Mouse (Mus musculus): ENCODE data around the gene Klhl29. TPM values are rescaled to one million over a fixed set of nuclear protein-coding genes. Genes with fewer than 3 reads are reported as not detected.

Klhl29 gene
- polyA plus RNA-seq, 1 experiment from 2014 or later, result 2.9 TPM

DNA sequence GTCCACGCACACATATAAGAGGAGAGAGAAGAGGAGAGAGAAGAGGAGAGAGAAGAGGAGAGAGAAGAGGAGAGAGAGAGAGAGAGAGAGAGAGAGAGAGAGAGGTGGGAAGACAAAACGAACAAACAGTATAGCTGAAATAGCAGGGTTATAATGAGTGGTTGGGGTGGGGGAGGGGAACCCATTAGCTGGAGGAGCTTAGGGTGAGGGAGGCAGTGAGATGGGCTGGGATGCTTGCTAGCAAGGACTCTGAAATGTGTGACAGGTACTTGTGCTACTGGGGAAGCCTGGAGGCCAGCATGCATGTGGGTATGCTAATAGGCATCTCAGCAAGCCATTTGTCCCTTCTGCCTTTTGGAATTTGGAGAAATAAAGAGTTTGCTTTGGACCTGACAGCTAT is 122.9 kb downstream of the Klhl29 start:
- H3K27me3 ChIP-seq (ENCODE audit: control insufficient read depth, insufficient read depth, low read length), result no peaks in the 10 kb centered on the region
- H3K4me1 ChIP-seq (ENCODE audit: control insufficient read depth, insufficient read depth, low read length), result peaks cover 7% of the 10 kb centered on the region; the same call in 1 of the 2 replicates
- no peak overlapping the region for H3K4me2 ChIP-seq (ENCODE audit: low read depth, severe bottlenecking)
- DNase-seq (ENCODE audit: low spot score) (no peak), ATAC-seq (ENCODE audit: insufficient number of reproducible peaks, low FRiP score, low TSS enrichment, low read depth) (no peak)
- H3K36me3 ChIP-seq (ENCODE audit: control insufficient read depth, insufficient read depth, low read length), result no peaks in the 10 kb centered on the region
- H3K9me3 ChIP-seq (ENCODE audit: control insufficient read depth, low read length), result no peaks in the 10 kb centered on the region
- 62% methylated on average over 2 of the region's 2 CpGs for WGBS
- no peak overlapping the region for H3K27ac ChIP-seq (replicated peaks; ENCODE audit: low read depth, low read length)
- H3K9ac ChIP-seq (ENCODE audit: low read length), result no peak overlapping the region
- H3K4me3 ChIP-seq (ENCODE audit: low read depth, low read length), result no peak overlapping the region

- DNase-seq (ENCODE audit: low spot score) (no peak), ATAC-seq (ENCODE audit: insufficient number of reproducible peaks, low FRiP score, low TSS enrichment, low read depth) (no peak)
- WGBS, result 44% methylated on average over 7 of the region's 7 CpGs
- Histone ChIP-seq H3K27me3 (ENCODE audit: control insufficient read depth, insufficient read depth, low read length) (no peaks in the 10 kb centered on the region), H3K9ac (ENCODE audit: low read length) (no peak overlapping the region), H3K27ac (replicated peaks; ENCODE audit: low read depth, low read length) (no peak overlapping the region), H3K9me3 (ENCODE audit: control insufficient read depth, low read length) (no peaks in the 10 kb centered on the region), H3K4me1 (ENCODE audit: control insufficient read depth, insufficient read depth, low read length) (peaks cover 9% of the 10 kb centered on the region; the same call in 1 of the 2 replicates), H3K36me3 (ENCODE audit: control insufficient read depth, insufficient read depth, low read length) (no peaks in the 10 kb centered on the region), H3K4me2 (ENCODE audit: low read depth, severe bottlenecking) (no peak overlapping the region), H3K4me3 (ENCODE audit: low read depth, low read length) (no peak overlapping the region)
These were observed 125.4 kb downstream of the Klhl29 start for GRCm38 (mm10) chr12:5250042-5250441.

DNA sequence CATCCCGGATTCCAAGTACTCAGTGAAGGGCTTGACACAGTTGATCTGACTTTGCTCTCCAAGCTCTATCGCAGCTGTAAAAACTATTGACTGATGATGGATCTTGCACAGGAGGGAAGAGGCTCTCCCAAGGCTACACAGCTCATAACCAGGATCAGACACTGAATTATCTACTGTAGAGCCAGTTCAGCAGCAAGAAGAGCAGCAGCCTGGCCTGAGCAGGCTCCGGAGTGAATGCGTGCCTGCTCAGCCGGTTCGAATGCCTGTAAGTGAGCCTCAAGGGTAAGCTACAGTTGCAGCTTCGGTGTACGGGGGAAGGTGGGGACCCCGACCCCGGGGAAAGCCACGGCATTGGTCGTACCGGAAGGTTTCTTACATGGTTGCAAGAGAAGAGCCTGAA is 126.4 kb downstream of the Klhl29 start:
- ATAC-seq (ENCODE audit: insufficient number of reproducible peaks, low FRiP score, low TSS enrichment, low read depth), result no peak
- 93% methylated on average over 13 of the region's 13 CpGs for WGBS
- Histone ChIP-seq H3K9ac (ENCODE audit: low read length) (no peak overlapping the region), H3K36me3 (ENCODE audit: control insufficient read depth, insufficient read depth, low read length) (no peaks in the 10 kb centered on the region), H3K4me3 (ENCODE audit: low read depth, low read length) (no peak overlapping the region), H3K27me3 (ENCODE audit: control insufficient read depth, insufficient read depth, low read length) (no peaks in the 10 kb centered on the region), H3K4me1 (ENCODE audit: control insufficient read depth, insufficient read depth, low read length) (peaks cover 9% of the 10 kb centered on the region; the same call in 1 of the 2 replicates), H3K9me3 (ENCODE audit: control insufficient read depth, low read length) (no peaks in the 10 kb centered on the region), H3K27ac (replicated peaks; ENCODE audit: low read depth, low read length) (no peak overlapping the region), H3K4me2 (ENCODE audit: low read depth, severe bottlenecking) (no peak overlapping the region)
- no peak for DNase-seq (ENCODE audit: low spot score)

GRCm38 (mm10) chr12:5247505-5247904 is 128.0 kb downstream of the Klhl29 start:
- Histone ChIP-seq H3K4me1 (ENCODE audit: control insufficient read depth, insufficient read depth, low read length) (peaks cover 14% of the 10 kb centered on the region), H3K27ac (replicated peaks; ENCODE audit: low read depth, low read length) (no peak overlapping the region), H3K4me2 (ENCODE audit: low read depth, severe bottlenecking) (no peak overlapping the region), H3K36me3 (ENCODE audit: control insufficient read depth, insufficient read depth, low read length) (no peaks in the 10 kb centered on the region), H3K9ac (ENCODE audit: low read length) (no peak overlapping the region), H3K4me3 (ENCODE audit: low read depth, low read length) (no peak overlapping the region), H3K27me3 (ENCODE audit: control insufficient read depth, insufficient read depth, low read length) (no peaks in the 10 kb centered on the region), H3K9me3 (ENCODE audit: control insufficient read depth, low read length) (no peaks in the 10 kb centered on the region)
- DNase-seq (ENCODE audit: low spot score), result no peak
- WGBS, result 15% methylated on average over 6 of the region's 6 CpGs
- no peak for ATAC-seq (ENCODE audit: insufficient number of reproducible peaks, low FRiP score, low TSS enrichment, low read depth)

- Histone ChIP-seq H3K4me1 (ENCODE audit: control insufficient read depth, insufficient read depth, low read length) (peaks cover 14% of the 10 kb centered on the region), H3K9ac (ENCODE audit: low read length) (no peak overlapping the region), H3K36me3 (ENCODE audit: control insufficient read depth, insufficient read depth, low read length) (no peaks in the 10 kb centered on the region), H3K27me3 (ENCODE audit: control insufficient read depth, insufficient read depth, low read length) (no peaks in the 10 kb centered on the region), H3K27ac (replicated peaks; ENCODE audit: low read depth, low read length) (no peak overlapping the region), H3K4me3 (ENCODE audit: low read depth, low read length) (no peak overlapping the region), H3K4me2 (ENCODE audit: low read depth, severe bottlenecking) (no peak overlapping the region), H3K9me3 (ENCODE audit: control insufficient read depth, low read length) (no peaks in the 10 kb centered on the region)
- ATAC-seq (ENCODE audit: insufficient number of reproducible peaks, low FRiP score, low TSS enrichment, low read depth), result no peak
- DNase-seq (ENCODE audit: low spot score), result no peak
- 60% methylated on average over 15 of the region's 15 CpGs for WGBS
These were observed 128.7 kb downstream of the Klhl29 start for GRCm38 (mm10) chr12:5246721-5247341.

GRCm38 (mm10) chr12:5246193-5246621 is 129.3 kb downstream of the Klhl29 start:
- Histone ChIP-seq H3K4me3 (ENCODE audit: low read depth, low read length) (no peak overlapping the region), H3K4me1 (ENCODE audit: control insufficient read depth, insufficient read depth, low read length) (peaks cover 14% of the 10 kb centered on the region), H3K9me3 (ENCODE audit: control insufficient read depth, low read length) (no peaks in the 10 kb centered on the region), H3K4me2 (ENCODE audit: low read depth, severe bottlenecking) (no peak overlapping the region), H3K27ac (replicated peaks; ENCODE audit: low read depth, low read length) (no peak overlapping the region), H3K9ac (ENCODE audit: low read length) (no peak overlapping the region), H3K36me3 (ENCODE audit: control insufficient read depth, insufficient read depth, low read length) (no peaks in the 10 kb centered on the region), H3K27me3 (ENCODE audit: control insufficient read depth, insufficient read depth, low read length) (no peaks in the 10 kb centered on the region)
- ATAC-seq (ENCODE audit: insufficient number of reproducible peaks, low FRiP score, low TSS enrichment, low read depth) (no peak), DNase-seq (ENCODE audit: low spot score) (no peak)
- 77% methylated on average over 9 of the region's 9 CpGs for WGBS

- ATAC-seq (ENCODE audit: insufficient number of reproducible peaks, low FRiP score, low TSS enrichment, low read depth), result no peak
- H3K4me2 ChIP-seq (ENCODE audit: low read depth, severe bottlenecking), result no peak overlapping the region
- H3K27me3 ChIP-seq (ENCODE audit: control insufficient read depth, insufficient read depth, low read length), result no peaks in the 10 kb centered on the region
- DNase-seq (ENCODE audit: low spot score), result no peak
- H3K4me3 ChIP-seq (ENCODE audit: low read depth, low read length), result no peak overlapping the region
- H3K4me1 ChIP-seq (ENCODE audit: control insufficient read depth, insufficient read depth, low read length), result peaks cover 19% of the 10 kb centered on the region
- H3K9me3 ChIP-seq (ENCODE audit: control insufficient read depth, low read length), result no peaks in the 10 kb centered on the region
- H3K9ac ChIP-seq (ENCODE audit: low read length), result no peak overlapping the region
- H3K36me3 ChIP-seq (ENCODE audit: control insufficient read depth, insufficient read depth, low read length), result no peaks in the 10 kb centered on the region
- 63% methylated on average over 4 of the region's 4 CpGs for WGBS
- H3K27ac ChIP-seq (replicated peaks; ENCODE audit: low read depth, low read length), result no peak overlapping the region
These were observed 130.3 kb downstream of the Klhl29 start for GRCm38 (mm10) chr12:5245207-5245597.

- no peaks in the 10 kb centered on the region for H3K36me3 ChIP-seq (ENCODE audit: control insufficient read depth, insufficient read depth, low read length)
- H3K4me1 ChIP-seq (ENCODE audit: control insufficient read depth, insufficient read depth, low read length), result peaks cover 21% of the 10 kb centered on the region
- no peak overlapping the region for H3K9ac ChIP-seq (ENCODE audit: low read length)
- ATAC-seq (ENCODE audit: insufficient number of reproducible peaks, low FRiP score, low TSS enrichment, low read depth), result no peak
- no peak for DNase-seq (ENCODE audit: low spot score)
- no peak overlapping the region for H3K4me3 ChIP-seq (ENCODE audit: low read depth, low read length)
- no peaks in the 10 kb centered on the region for H3K27me3 ChIP-seq (ENCODE audit: control insufficient read depth, insufficient read depth, low read length)
- H3K27ac ChIP-seq (replicated peaks; ENCODE audit: low read depth, low read length), result no peak overlapping the region
- WGBS, result 87% methylated on average over 10 of the region's 10 CpGs
- H3K9me3 ChIP-seq (ENCODE audit: control insufficient read depth, low read length), result no peaks in the 10 kb centered on the region
- no peak overlapping the region for H3K4me2 ChIP-seq (ENCODE audit: low read depth, severe bottlenecking)
These were observed 130.9 kb downstream of the Klhl29 start for GRCm38 (mm10) chr12:5244431-5245206.

Data from limb, embryonic 11.5 days (tissue).